Mouse (Mus musculus) hindbrain, embryonic 12.5 days (tissue): ENCODE data around the gene Rsbn1l. TPM values are rescaled to one million over a fixed set of nuclear protein-coding genes. Genes with fewer than 3 reads are reported as not detected.
A peak's percentile ranks its signal among the peaks of the same experiment; 100 is the strongest.

ENCODE experiments used
- ATAC-seq: fragments of 200-750 bp; cut with Nextera tagmentation; 2 replicates; pipeline ENCODE4 v1.8.0; 2017; ENCODE audit warnings: moderate TSS enrichment; ENCODE audit not compliant: low FRiP score
- H3K27ac ChIP-seq: fragments of 300-500 bp; sonication (generic); 2 replicates; pipeline ENCODE4 v1.5.1; 2016; ENCODE audit warnings: mild to moderate bottlenecking
- H3K27me3 ChIP-seq: fragments of 300-500 bp; sonication (generic); 2 replicates; pipeline ENCODE4 v1.6.1; 2016; ENCODE audit warnings: mild to moderate bottlenecking
- H3K36me3 ChIP-seq: fragments of 300-500 bp; sonication (generic); 2 replicates; pipeline ENCODE4 v1.6.1; 2016; ENCODE audit warnings: mild to moderate bottlenecking
- H3K4me1 ChIP-seq: fragments of 300-500 bp; sonication (generic); 2 replicates; pipeline ENCODE4 v1.6.1; 2016
- H3K4me2 ChIP-seq: fragments of 300-500 bp; sonication (generic); replicated peaks from 2 replicates; pipeline ENCODE4 v1.6.1; 2016; ENCODE audit warnings: mild to moderate bottlenecking
- H3K4me3 ChIP-seq: fragments of 300-500 bp; sonication (generic); 2 replicates; pipeline ENCODE4 v1.5.1; 2016; ENCODE audit warnings: mild to moderate bottlenecking
- H3K9ac ChIP-seq: fragments of 300-500 bp; sonication (generic); 2 replicates; pipeline ENCODE4 v1.6.1; 2016; ENCODE audit warnings: mild to moderate bottlenecking, moderate library complexity
- H3K9me3 ChIP-seq: fragments of 300-500 bp; sonication (generic); replicated peaks from 2 replicates; pipeline ENCODE4 v1.6.1; 2016; ENCODE audit warnings: mild to moderate bottlenecking
- WGBS: fragments of 180-500 bp; shearing (Covaris S2); methylation state at CpG from one replicate; pipeline ENCODE4 v1.1.7; 2016; 5-methylcytosine and 5-hydroxymethylcytosine counted together
- polyA plus RNA-seq: library from polyadenylated mRNA; unstranded; fragments of >200 nt; fragmentation: Nextera tagmentation; extraction: Ambion mirVana; gene quantifications from 2 replicates; pipeline ENCODE4 v1.2.1, GENCODE M21; 2016

The Rsbn1l gene
- polyA plus RNA-seq, 1 experiment from 2014 or later, result 6.0 TPM

DNA sequence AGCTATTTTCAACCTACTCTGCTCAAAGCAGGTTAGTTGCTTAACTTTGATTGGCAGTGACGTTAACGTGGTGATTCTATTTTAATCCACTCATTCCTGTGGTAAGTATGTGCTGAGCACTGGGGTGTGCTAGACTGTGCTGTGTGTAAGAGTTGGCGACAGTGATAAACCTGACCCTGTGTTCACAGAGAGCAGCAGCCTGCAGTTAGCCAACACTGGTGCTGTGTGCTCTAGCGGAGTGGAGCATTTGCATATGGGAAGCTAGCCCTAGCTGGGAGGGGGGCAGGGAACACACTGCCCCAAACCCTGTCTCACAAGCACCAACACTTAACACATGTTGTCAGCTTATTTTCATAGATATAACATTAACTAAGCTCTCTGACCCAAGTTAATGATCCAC, 11.7 kb upstream of the Rsbn1l start:
- H3K9me3 ChIP-seq, result no peaks in the 10 kb centered on the region
- no peaks in the 10 kb centered on the region for H3K36me3 ChIP-seq
- no peak overlapping the region for H3K9ac ChIP-seq
- H3K27ac ChIP-seq, result no peak overlapping the region
- H3K4me2 ChIP-seq, result no peak overlapping the region
- H3K4me1 ChIP-seq, result no peaks in the 10 kb centered on the region
- no peak overlapping the region for H3K4me3 ChIP-seq
- WGBS, result 48% methylated on average over 4 of the region's 4 CpGs
- H3K27me3 ChIP-seq, result no peaks in the 10 kb centered on the region
- ATAC-seq, result peak; percentile 67; the same call in 1 of the 2 replicates

DNA sequence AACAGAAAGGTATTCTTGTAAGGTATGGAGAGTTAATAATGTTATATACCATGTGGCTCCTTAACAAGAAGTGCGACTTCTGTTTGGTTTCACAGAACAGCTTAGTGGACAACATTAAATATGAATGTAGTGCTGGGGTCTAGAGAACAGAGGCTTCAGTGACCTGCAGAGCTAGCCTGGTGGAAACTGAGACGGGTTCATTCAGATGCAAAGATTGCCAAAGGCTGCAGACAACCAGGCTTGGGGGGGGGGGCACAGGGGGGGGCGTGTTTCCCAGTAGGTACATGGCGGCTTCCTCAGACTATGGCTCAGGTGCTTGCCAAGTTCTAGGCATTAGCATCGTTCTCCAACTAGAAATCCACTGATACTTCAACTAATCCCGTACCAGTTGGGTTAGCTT, 8.2 kb upstream of the Rsbn1l start:
- H3K9me3 ChIP-seq, result no peaks in the 10 kb centered on the region
- no peak overlapping the region for H3K4me3 ChIP-seq
- WGBS, result 73% methylated on average over 6 of the region's 6 CpGs
- H3K27me3 ChIP-seq, result no peaks in the 10 kb centered on the region
- no peaks in the 10 kb centered on the region for H3K4me1 ChIP-seq
- H3K9ac ChIP-seq, result no peak overlapping the region
- ATAC-seq, result no peak
- no peaks in the 10 kb centered on the region for H3K36me3 ChIP-seq
- H3K27ac ChIP-seq, result no peak overlapping the region
- H3K4me2 ChIP-seq, result no peak overlapping the region

DNA sequence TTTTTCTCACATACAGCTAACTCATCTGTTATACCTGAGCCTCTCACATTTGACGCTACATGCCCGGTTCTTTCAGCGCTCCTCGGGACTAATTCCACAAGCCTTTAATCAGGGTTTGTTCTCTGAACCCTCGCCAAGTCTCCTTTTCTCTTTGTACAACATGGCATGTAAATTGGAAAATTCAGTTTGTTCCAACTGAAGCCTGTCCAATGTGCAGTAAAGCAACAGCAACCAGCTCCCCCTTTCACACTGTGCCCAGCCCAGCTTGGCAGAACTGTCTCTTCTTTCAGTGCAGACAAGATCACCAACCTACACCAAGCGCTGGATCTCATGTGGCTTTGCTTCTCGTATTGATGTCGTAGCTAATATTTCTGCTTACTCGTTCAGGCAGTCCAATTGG, 7.1 kb upstream of the Rsbn1l start:
- no peak overlapping the region for H3K27ac ChIP-seq
- H3K9me3 ChIP-seq, result no peaks in the 10 kb centered on the region
- H3K9ac ChIP-seq, result no peak overlapping the region
- H3K4me2 ChIP-seq, result no peak overlapping the region
- no peak for ATAC-seq
- H3K36me3 ChIP-seq, result no peaks in the 10 kb centered on the region
- no peaks in the 10 kb centered on the region for H3K4me1 ChIP-seq
- H3K4me3 ChIP-seq, result no peak overlapping the region
- 91% methylated on average over 9 of the region's 9 CpGs for WGBS
- H3K27me3 ChIP-seq, result no peaks in the 10 kb centered on the region

DNA sequence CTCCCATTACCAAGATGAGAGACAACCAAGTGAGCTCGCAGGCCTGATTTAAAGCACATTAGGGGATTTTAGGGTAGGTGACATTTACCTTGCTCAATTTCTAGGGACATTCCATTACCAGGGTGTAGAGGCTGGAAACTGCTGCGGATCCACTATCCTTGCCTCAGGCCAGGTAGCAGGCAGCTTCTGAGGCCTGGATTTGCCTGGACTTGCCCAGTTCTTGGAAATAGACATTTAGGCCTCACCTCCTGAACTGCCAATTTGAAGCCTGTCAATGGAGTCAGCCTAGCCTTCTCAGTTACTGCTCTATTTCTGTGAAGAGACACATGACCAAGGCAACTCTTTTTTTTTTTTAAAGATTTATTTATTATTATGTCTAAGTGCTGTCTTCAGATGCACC, 4.7 kb upstream of the Rsbn1l start:
- Histone ChIP-seq H3K4me3 (no peak overlapping the region), H3K36me3 (0 out of 2 replicates have a peak, but pooled peaks cover 7% of the 10 kb centered on the region), H3K27ac (no peak overlapping the region), H3K9ac (no peak overlapping the region), H3K9me3 (no peaks in the 10 kb centered on the region), H3K4me1 (no peaks in the 10 kb centered on the region), H3K4me2 (no peak overlapping the region), H3K27me3 (no peaks in the 10 kb centered on the region)
- no peak for ATAC-seq
- 93% methylated on average over 2 of the region's 2 CpGs for WGBS

DNA sequence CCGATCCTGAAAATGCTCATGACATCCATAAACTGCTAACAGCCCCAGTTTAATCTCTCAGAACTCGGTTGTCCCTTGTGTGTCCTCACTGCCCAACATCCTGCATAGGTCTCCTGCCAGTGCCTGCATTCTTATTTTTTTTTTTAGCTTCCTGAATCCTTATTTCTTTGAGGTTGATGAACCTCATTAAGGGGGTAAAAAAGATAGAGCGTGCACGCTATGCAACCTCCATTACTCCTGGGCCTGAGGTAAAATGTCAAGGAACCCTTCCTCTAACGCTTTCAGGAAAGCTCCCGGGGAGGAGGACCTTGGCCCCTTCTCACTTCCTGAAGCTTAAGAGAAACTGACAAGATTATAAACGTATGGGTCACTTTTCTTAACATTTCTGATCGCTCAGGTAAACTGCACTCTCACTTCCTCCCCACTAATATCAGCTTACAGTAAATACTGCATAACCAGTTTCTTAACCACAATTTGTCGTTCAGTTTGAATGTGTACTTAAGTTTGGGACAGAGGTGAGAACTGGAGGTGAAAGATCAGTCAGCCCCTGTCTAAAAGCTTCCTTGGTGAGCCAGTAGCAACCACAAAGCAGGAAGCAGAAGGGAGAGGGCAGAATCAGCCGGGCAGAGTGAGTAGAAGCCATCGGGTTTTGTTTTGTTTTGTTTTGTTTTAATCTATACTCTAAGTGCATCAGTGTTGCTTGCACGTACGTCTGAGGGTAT, 923 bp downstream of the Rsbn1l start:
- Histone ChIP-seq H3K9me3 (no peaks in the 10 kb centered on the region), H3K36me3 (0 out of 2 replicates have a peak, but pooled peaks cover 7% of the 10 kb centered on the region), H3K4me2 (no peak overlapping the region), H3K27me3 (no peaks in the 10 kb centered on the region), H3K9ac (no peak overlapping the region), H3K4me1 (peaks cover 4% of the 10 kb centered on the region), H3K4me3 (no peak overlapping the region), H3K27ac (no peak overlapping the region)
- no peak for ATAC-seq
- 77% methylated on average over 13 of the region's 13 CpGs for WGBS

DNA sequence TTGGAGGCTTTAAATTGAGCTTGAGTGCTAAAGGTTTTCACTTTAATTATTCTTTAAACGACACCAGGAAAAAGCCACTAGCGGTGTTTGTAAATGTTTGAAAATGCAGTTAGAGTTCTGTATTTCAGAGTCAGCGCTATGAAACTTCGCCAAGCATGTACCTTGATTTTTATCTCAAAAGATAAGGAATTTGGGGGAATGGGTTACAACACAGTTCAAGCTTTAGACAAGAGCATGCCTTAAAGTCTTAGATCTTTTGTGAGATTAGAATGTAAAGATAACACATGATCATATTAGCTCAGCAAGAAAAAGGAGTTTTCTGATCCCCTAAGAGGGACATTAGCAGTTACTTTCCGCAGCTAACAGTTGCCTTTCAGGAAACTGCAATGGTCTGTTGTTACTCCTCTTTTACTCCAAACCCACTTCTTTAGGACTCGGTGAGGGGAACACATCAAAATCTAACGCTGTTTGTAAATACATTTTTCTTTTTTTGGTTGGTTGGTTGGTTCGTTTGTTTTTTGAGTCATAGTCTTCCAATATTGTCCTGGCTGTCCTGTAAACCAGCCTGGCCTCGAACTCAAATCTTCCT, 3.8 kb downstream of the Rsbn1l start:
- Histone ChIP-seq H3K27me3 (no peaks in the 10 kb centered on the region), H3K4me1 (peaks cover 15% of the 10 kb centered on the region), H3K9me3 (no peaks in the 10 kb centered on the region), H3K27ac (no peak overlapping the region), H3K4me2 (peak overlapping the region; percentile 75), H3K36me3 (0 out of 2 replicates have a peak, but pooled peaks cover 7% of the 10 kb centered on the region), H3K9ac (no peak overlapping the region), H3K4me3 (peak overlapping the region; percentile 89)
- 23% methylated on average over 9 of the region's 9 CpGs for WGBS
- no peak for ATAC-seq

DNA sequence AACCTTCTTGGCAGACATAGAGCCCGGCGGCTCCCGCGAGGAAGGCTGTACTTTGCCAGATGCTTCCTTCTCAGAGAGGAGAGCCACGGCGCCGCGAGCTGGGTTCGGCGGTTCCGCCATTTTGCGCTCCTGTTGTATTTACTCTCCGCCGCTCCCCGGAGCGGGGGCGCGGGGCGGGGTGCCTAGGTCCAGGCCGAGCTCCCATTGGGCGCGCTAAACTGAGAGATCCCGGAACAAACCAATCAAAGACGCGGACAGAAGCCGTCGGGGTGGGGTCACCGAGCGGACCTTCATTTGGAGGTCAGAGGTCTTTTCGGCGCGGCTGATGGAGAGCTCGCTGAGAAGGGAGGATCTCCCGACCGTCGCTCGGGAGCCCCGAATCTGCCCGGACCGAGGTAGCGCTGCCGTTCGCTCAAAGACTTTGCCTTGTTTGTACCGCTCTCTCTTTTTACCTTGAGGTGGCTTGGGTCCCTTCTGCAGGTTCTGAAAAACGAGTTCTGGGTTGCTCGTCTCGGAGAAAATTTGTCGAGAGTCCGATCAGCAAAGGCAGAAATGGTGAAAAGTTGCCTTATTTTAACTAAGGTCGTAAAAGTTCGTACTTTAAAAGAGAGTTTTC, 4.4 kb downstream of the Rsbn1l start:
- H3K4me3 ChIP-seq, result peak overlapping the region; percentile 89
- ATAC-seq, result peak; percentile 99
- no peaks in the 10 kb centered on the region for H3K27me3 ChIP-seq
- peak overlapping the region; percentile 75 for H3K4me2 ChIP-seq
- under 1% methylated on average over 51 of the region's 51 CpGs for WGBS
- H3K9me3 ChIP-seq, result no peaks in the 10 kb centered on the region
- H3K27ac ChIP-seq, result peak overlapping the region; percentile 99
- H3K4me1 ChIP-seq, result peaks cover 15% of the 10 kb centered on the region
- H3K36me3 ChIP-seq, result 0 out of 2 replicates have a peak, but pooled peaks cover 3% of the 10 kb centered on the region
- H3K9ac ChIP-seq, result peak overlapping the region; percentile 91

DNA sequence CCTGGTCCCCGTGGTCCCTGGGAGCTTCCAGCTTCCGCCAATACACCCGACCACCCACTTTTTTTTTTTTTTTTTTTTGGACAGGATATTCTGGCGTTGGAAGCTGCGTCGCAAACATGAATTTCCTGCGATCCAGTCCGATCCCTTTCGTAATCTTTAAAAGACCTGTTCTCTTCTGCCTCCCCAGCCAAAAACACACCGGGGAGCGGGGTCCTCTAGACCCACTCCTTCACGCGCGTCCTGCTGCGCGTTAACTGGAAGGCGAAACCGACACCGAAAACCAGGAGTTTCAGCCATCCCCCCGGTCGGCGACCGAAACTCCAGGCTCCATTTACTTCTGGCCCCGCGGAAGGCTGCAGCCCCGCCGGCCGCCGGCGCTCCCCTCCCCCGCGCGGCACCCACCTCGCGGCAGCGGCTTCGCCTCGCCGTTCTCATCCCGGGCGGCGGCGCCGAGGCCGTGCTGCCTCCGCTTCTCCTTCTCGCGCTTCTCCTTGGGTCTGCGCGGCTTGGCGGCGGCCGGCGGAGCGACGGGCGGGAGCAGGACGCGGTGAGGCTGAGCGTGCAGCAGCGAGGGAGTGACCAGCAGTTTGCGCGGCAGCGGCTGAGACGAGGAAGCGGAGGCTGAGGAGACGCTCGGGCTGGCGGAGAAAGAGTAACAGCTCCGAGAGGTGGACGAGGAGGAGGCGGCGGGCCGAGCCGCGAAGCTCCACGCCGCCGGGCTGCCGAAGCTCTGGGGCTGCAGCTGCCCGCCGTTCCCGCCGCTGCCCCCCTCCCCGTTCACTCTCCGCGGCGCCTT, 5.1 kb downstream of the Rsbn1l start:
- Histone ChIP-seq H3K4me2 (peak overlapping the region; percentile 75), H3K36me3 (no peaks in the 10 kb centered on the region), H3K9ac (peak overlapping the region; percentile 91), H3K4me1 (peaks cover 15% of the 10 kb centered on the region), H3K27me3 (no peaks in the 10 kb centered on the region), H3K9me3 (no peaks in the 10 kb centered on the region), H3K4me3 (peak overlapping the region; percentile 89), H3K27ac (peak overlapping the region; percentile 99)
- WGBS, result under 1% methylated on average over 76 of the region's 88 CpGs
- peak; percentile 85 for ATAC-seq

DNA sequence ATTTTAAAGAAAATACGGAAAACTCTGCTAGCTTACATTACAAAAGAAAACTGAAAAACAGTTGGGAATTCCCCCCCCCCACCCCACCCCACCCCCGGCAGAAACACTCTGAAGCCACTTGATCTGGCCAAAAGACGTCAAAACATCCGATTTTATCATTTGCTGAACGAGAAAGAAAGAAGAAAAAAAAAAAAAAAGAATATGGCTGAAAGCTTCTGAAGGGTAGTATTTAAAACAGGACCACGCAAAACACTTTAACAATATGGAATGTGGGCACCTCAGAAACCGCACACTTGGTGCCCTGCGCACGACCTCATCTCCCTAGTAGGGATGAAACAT, 5.7 kb downstream of the Rsbn1l start:
- WGBS, result under 1% methylated on average over 9 of the region's 9 CpGs
- Histone ChIP-seq H3K9me3 (no peaks in the 10 kb centered on the region), H3K9ac (peak overlapping the region; percentile 91), H3K4me3 (peak overlapping the region; percentile 89), H3K36me3 (no peaks in the 10 kb centered on the region), H3K27me3 (no peaks in the 10 kb centered on the region), H3K4me1 (peaks cover 16% of the 10 kb centered on the region), H3K4me2 (peak overlapping the region; percentile 75), H3K27ac (peak overlapping the region; percentile 99)
- no peak for ATAC-seq

DNA sequence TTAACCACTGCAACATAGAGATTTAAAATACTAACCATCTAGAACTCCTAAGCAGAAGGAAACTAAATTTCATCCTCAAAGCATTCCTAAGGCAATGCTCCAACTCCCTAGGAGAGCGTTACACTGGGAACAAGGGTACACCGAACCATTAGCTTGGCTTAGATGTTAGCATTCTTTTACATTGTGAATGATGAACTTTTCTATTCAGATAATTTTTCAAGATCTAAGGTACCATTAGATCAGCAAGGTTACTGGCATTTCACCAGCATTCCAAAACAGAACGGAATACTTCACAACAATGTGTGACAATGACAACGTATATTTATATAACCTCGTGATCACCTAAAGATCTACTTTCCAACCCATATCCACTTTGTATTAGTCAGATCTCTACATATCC, 6.1 kb downstream of the Rsbn1l start:
- 10% methylated on average over 5 of the region's 5 CpGs for WGBS
- Histone ChIP-seq H3K4me1 (peaks cover 18% of the 10 kb centered on the region), H3K36me3 (no peaks in the 10 kb centered on the region), H3K27ac (no peak overlapping the region), H3K4me3 (peak overlapping the region; percentile 89), H3K4me2 (peak overlapping the region; percentile 75), H3K9me3 (no peaks in the 10 kb centered on the region), H3K27me3 (no peaks in the 10 kb centered on the region), H3K9ac (peak overlapping the region; percentile 91)
- ATAC-seq, result no peak

DNA sequence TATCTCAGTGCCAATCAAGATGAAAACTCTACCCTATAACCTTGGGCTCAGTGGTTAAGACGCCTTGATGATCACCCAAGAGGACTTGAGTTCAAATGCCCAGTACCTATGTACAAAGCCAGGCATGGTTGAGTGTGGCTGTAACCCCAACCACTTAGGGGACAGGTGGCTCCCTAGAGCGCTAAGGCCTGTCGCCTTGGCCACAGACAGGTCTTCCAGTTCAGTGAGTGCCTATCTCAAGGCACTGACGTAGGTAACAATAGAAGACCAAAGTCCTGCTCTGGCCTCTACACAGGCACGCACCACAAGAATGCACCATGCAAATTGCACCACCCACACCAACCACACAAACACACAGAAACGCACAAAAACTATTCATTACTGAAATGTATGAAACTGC, 9.3 kb downstream of the Rsbn1l start:
- 77% methylated on average over 6 of the region's 6 CpGs for WGBS

More for the DNA sequence above, 9.3 kb downstream of the Rsbn1l start:
- no peak overlapping the region for H3K4me2 ChIP-seq
- no peak for ATAC-seq
- H3K4me1 ChIP-seq, result peaks cover 17% of the 10 kb centered on the region
- no peaks in the 10 kb centered on the region for H3K9me3 ChIP-seq
- H3K27ac ChIP-seq, result no peak overlapping the region
- H3K36me3 ChIP-seq, result no peaks in the 10 kb centered on the region
- no peak overlapping the region for H3K4me3 ChIP-seq
- H3K9ac ChIP-seq, result no peak overlapping the region
- no peaks in the 10 kb centered on the region for H3K27me3 ChIP-seq
